Mouse (Mus musculus): ENCODE data around the gene Grin2b.

The Grin2b gene

DNA sequence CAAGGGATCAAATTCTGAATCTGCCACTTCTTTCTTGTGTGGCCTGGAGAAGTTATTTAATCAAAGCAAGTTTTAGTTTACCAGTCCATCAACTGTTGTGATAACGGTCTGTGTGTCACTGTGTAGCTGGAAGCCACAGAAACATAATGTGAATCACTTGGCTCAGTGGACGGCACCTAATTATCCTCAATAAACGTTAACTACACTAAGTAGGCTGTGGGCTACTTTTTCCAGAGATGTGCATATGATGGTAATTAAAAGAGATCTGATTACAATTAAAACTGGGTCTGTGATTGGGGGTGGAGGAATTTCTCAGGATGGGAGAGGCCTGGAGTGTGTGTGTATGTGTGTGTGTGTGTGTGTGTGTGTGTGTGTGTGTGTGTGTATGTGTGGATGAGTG, 471.9 kb downstream of the Grin2b start:
- DNase-seq (ENCODE audit: low read depth, low spot score): no peak

DNA sequence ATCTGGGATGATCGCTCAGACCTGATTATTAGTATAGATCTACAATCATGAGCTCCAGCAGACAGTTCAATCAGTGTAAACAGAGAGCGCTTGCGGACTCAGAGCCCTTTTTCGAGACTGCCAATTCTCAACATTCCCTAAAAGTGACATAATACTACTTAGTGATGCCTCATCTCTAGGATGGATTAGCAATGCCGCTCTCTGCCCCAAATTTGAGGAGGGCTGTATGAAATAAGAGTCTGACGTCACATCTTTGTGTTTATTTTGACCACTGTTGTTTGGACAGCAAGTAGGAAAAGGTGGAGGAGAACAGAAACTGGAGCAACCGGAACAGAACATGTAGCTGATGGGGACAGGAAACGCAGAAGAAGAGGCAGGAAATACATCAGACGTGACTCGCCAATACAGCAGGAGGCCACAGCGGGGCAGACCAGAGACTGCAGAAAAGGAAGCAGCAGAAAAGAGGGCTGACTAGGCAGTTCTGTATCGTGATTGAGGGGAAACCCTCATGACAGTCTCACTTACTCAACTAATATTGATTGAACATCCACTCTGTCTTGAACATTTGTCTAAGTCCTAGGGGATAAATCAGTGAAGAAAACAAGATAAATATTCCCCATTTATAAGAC, 472.5 kb downstream of the Grin2b start:
- DNase-seq (ENCODE audit: low read depth, low spot score): peak; percentile 90

DNA sequence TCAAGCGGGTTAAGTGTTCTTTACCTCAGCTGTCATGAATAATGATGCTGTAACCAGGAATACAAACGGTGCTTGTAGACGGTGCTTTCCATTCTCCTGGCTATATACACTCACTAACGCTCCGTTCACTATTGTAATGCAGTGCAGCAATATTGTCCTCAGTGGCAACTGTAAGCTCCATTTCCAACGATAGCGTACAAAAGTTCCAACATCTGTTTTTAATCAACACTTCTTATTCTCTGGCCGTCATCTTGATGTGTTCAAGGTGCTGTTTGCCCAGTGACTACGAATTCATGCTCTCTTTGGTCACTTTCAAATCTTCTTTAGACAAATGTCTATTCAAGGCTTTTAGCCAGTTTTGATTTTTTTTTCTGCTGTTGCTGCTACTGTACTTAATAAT, 480.8 kb downstream of the Grin2b start:
- DNase-seq (ENCODE audit: low read depth, low spot score): no peak

DNA sequence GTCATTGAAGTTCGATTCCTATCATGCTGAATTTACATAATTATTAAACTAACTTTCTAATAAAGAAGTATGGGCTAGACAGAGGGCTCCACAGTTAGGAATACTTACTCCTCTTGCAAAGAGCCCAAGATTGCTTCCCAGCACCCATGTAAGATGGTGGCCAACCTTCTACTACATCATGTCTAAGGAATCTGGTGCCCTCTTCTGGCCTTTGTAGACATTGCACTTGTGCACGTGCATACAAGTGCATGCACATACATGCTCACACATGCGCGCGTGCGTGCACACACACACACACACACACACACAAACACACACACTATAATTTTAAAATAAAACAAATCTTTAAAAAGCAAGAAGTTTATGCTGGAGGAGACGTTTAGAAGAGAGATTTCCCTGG, 481.8 kb downstream of the Grin2b start:
- peak; percentile 85 for DNase-seq (ENCODE audit: low read depth, low spot score)

DNA sequence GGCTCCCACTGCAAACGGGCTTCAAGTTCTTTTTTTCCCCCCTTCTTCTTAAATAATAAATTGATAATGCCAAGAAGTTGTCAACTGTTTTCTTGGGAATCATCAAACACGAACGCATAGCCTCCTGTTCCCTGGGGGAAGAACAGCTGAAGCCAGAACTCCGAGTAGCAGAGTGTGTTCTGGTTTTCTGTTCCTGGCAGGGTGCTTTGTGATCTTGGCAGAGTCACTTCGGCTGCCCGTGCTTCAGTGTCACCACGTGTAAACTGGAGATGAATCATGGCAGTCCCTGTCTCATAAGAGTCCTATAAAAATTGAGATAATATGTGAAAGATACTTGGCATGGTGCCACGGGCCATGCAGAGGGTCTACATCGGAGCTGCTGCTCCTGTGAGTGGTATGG, 485.4 kb downstream of the Grin2b start:
- no peak for DNase-seq (ENCODE audit: low read depth, low spot score)

DNA sequence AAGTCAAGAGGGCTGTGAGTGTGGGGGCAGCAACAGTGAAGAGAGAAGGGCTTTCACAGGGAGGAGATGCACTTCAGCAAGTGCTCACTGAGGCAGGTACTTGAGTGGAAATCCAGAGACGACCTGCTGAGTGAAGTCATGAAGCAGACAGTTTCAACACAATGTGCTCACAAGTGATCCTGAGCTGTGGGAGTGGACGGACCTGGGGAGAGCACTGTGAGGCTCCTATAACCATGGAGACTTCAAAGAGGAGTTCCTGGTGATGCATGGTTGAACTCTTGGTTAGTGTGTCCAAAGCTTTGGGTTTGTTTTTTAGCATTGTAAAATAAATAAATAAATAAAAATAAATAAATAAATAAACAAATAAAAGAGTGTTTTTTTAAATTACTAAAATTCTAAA, 489.1 kb downstream of the Grin2b start:
- DNase-seq (ENCODE audit: low read depth, low spot score): no peak

DNA sequence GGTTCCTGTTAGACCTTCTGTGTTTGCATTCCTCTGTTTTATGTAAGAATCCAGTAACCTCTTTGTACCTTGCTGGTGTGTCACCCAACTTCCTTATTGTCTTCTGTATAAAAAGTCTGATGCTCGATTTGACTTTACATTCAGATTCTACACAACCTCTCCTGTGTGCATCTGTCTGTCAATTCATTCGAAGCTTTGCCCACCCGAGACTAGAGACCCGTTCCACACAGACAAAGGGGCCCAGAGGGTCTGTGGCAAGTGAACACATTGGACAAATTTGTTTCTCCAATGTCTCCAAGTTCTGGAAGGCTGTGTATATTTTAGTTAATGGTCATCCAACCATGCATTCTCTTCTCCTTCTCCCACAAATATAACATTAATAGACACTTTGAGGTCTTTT, 491.9 kb downstream of the Grin2b start:
- DNase-seq (ENCODE audit: low read depth, low spot score): peak; percentile 76

DNA sequence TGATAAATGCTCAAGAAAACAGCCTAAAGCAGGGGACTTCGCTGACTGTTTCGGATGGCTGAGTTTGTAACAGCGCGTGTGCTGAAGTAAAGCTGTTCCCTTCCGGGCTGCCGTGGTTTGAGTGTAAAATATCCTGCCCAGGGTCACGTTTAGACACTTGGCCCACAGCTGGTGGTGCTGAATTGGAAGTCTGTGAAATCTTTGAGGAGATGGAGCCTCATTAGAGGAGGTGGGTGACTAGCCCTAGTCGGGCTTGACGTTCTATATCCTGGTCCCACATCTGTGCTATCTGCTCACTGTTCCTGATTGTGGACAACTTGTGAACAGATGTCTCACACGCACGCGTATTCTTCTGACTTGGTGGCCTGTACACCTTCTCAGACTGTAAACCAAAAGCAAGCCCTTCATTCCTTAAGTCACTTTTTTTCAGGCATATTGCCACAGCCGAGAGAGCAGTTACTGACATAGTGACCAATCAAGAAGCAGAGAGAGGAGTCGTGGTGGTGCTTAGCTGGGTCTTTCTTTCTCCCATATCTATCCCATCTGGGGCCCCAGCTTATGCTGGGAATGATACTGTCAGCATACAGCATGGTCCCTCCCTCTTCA, 493.1 kb downstream of the Grin2b start:
- DNase-seq (ENCODE audit: low read depth, low spot score): peak; percentile 68

DNA sequence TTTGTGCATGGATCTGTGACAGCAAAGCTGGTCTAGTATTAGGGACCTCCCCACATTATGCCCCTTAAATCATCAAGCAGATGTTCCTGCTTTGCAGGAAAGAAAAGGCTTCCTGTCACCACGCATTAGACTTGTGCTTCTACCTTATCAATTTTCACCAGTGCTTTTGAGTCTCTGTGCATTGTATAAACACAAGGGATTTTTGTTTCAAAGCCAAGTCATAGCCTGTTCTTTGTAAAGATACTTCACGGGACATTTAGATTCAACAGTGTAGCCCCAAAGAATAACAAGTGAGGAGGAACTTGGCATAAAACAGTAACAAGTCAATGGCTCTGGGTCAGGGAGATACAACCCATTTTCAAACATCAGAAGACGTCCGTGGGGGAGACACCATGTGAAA, 498.9 kb downstream of the Grin2b start:
- no peak for DNase-seq (ENCODE audit: low read depth, low spot score)

DNA sequence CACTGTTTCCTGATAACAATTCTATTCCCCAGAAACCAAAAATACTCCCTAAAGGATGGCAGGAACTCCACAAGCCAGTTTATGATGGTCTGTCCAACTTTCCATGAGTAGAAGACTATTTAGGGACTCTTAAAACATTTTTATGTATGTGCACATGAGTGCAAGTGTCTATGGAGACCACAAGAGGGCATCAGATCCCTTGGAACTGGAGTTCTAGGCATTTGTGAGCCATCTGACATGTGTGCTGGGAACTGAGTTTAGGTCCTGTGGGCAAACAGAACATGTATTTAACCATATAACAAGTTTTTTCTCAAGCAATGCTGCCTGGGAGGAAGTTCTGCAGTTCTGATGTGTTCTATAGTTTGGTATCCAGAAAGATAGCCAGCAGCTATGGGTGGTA, 501.3 kb downstream of the Grin2b start:
- peak; percentile 75 for DNase-seq (ENCODE audit: low read depth, low spot score)

Measured in R1 (cell line).